Mouse (Mus musculus): Measurements from ENCODE around the gene 2810006K23Rik. TPM values are rescaled to one million over a fixed set of nuclear protein-coding genes. Genes with fewer than 3 reads are reported as not detected.

2810006K23Rik gene
- polyA plus RNA-seq, 1 experiment from 2014 or later: 22.9 TPM

GRCm38 (mm10) chr5:124364173-124364918, 36.5 kb downstream of the 2810006K23Rik start:
- WGBS: 89% methylated on average over 6 of the region's 6 CpGs
- no peak overlapping the region for H3K27ac ChIP-seq
- no peaks in the 10 kb centered on the region for H3K9me3 ChIP-seq
- no peaks in the 10 kb centered on the region for H3K4me1 ChIP-seq
- no peaks in the 10 kb centered on the region for H3K27me3 ChIP-seq (replicated peaks)
- no peak for ATAC-seq (ENCODE audit: low FRiP score, low read depth)
- no peak overlapping the region for H3K9ac ChIP-seq
- H3K4me3 ChIP-seq: no peak overlapping the region
- peaks cover 10% of the 10 kb centered on the region for H3K36me3 ChIP-seq
- H3K4me2 ChIP-seq (replicated peaks): no peak overlapping the region

GRCm38 (mm10) chr5:124365754-124366153, 37.9 kb downstream of the 2810006K23Rik start:
- no peaks in the 10 kb centered on the region for H3K9me3 ChIP-seq
- 87% methylated on average over 2 of the region's 2 CpGs for WGBS
- no peak for ATAC-seq (ENCODE audit: low FRiP score, low read depth)
- H3K4me3 ChIP-seq: no peak overlapping the region
- H3K27me3 ChIP-seq (replicated peaks): no peaks in the 10 kb centered on the region
- peaks cover 22% of the 10 kb centered on the region for H3K36me3 ChIP-seq
- H3K4me2 ChIP-seq (replicated peaks): no peak overlapping the region
- H3K4me1 ChIP-seq: no peaks in the 10 kb centered on the region
- H3K9ac ChIP-seq: no peak overlapping the region
- no peak overlapping the region for H3K27ac ChIP-seq

- no peak overlapping the region for H3K4me2 ChIP-seq (replicated peaks)
- 95% methylated on average over 3 of the region's 3 CpGs for whole genome bisulfite sequencing
- peaks cover 31% of the 10 kb centered on the region for H3K36me3 ChIP-seq
- no peak for ATAC-seq (ENCODE audit: low FRiP score, low read depth)
- H3K4me3 ChIP-seq: no peak overlapping the region
- no peak overlapping the region for H3K9ac ChIP-seq
- no peak overlapping the region for H3K27ac ChIP-seq
- no peaks in the 10 kb centered on the region for H3K27me3 ChIP-seq (replicated peaks)
- no peaks in the 10 kb centered on the region for H3K9me3 ChIP-seq
- H3K4me1 ChIP-seq: no peaks in the 10 kb centered on the region
Observed at GRCm38 (mm10) chr5:124366721-124367120, 38.8 kb downstream of the 2810006K23Rik start.

GRCm38 (mm10) chr5:124374298-124374697, 46.4 kb downstream of the 2810006K23Rik start:
- no peak for ATAC-seq (ENCODE audit: low FRiP score, low read depth)
- H3K4me3 ChIP-seq: no peak overlapping the region
- H3K36me3 ChIP-seq: peaks cover 81% of the 10 kb centered on the region
- 96% methylated on average over 7 of the region's 7 CpGs for WGBS
- no peaks in the 10 kb centered on the region for H3K9me3 ChIP-seq
- H3K9ac ChIP-seq: no peak overlapping the region
- H3K27me3 ChIP-seq (replicated peaks): no peaks in the 10 kb centered on the region
- H3K27ac ChIP-seq: no peak overlapping the region
- no peaks in the 10 kb centered on the region for H3K4me1 ChIP-seq
- H3K4me2 ChIP-seq (replicated peaks): no peak overlapping the region

- H3K27me3 ChIP-seq (replicated peaks): no peaks in the 10 kb centered on the region
- WGBS: 97% methylated on average over 1 of the region's 1 CpGs
- H3K4me3 ChIP-seq: no peak overlapping the region
- H3K9me3 ChIP-seq: no peaks in the 10 kb centered on the region
- H3K36me3 ChIP-seq: peaks cover 71% of the 10 kb centered on the region
- H3K4me2 ChIP-seq (replicated peaks): no peak overlapping the region
- H3K27ac ChIP-seq: no peak overlapping the region
- ATAC-seq (ENCODE audit: low FRiP score, low read depth): no peak
- H3K4me1 ChIP-seq: no peaks in the 10 kb centered on the region
- no peak overlapping the region for H3K9ac ChIP-seq
Observed at GRCm38 (mm10) chr5:124376401-124376800, 48.5 kb downstream of the 2810006K23Rik start.

GRCm38 (mm10) chr5:124377149-124377548, 49.3 kb downstream of the 2810006K23Rik start:
- Histone ChIP-seq H3K9ac (no peak overlapping the region), H3K27me3 (replicated peaks) (no peaks in the 10 kb centered on the region), H3K36me3 (peaks cover 70% of the 10 kb centered on the region), H3K9me3 (no peaks in the 10 kb centered on the region), H3K4me1 (no peaks in the 10 kb centered on the region), H3K27ac (no peak overlapping the region), H3K4me3 (no peak overlapping the region), H3K4me2 (replicated peaks) (no peak overlapping the region)
- 92% methylated on average over 4 of the region's 4 CpGs for WGBS
- ATAC-seq (ENCODE audit: low FRiP score, low read depth): no peak

GRCm38 (mm10) chr5:124380121-124380520, 52.2 kb downstream of the 2810006K23Rik start:
- Histone ChIP-seq H3K9me3 (no peaks in the 10 kb centered on the region), H3K27me3 (replicated peaks) (no peaks in the 10 kb centered on the region), H3K36me3 (peaks cover 77% of the 10 kb centered on the region), H3K4me3 (no peak overlapping the region), H3K9ac (no peak overlapping the region), H3K27ac (no peak overlapping the region), H3K4me2 (replicated peaks) (no peak overlapping the region), H3K4me1 (no peaks in the 10 kb centered on the region)
- ATAC-seq (ENCODE audit: low FRiP score, low read depth): no peak
- 98% methylated on average over 1 of the region's 1 CpGs for WGBS

- Histone ChIP-seq H3K27ac (no peak overlapping the region), H3K4me2 (replicated peaks) (no peak overlapping the region), H3K4me3 (no peak overlapping the region), H3K27me3 (replicated peaks) (no peaks in the 10 kb centered on the region), H3K4me1 (no peaks in the 10 kb centered on the region), H3K36me3 (peaks cover 88% of the 10 kb centered on the region), H3K9ac (no peak overlapping the region), H3K9me3 (no peaks in the 10 kb centered on the region)
- WGBS: 81% methylated on average over 5 of the region's 5 CpGs
- no peak for ATAC-seq (ENCODE audit: low FRiP score, low read depth)
Observed at GRCm38 (mm10) chr5:124387932-124388331, 60.0 kb downstream of the 2810006K23Rik start.

Other genes with a start within 250 kb of the 2810006K23Rik start
- gene Abcb9, start 232.3 kb upstream of the 2810006K23Rik start, polyA plus RNA-seq (2016; fragmentation: Nextera tagmentation; extraction: Ambion mirVana): 4.1 and 4.7 TPM in 2 replicates
- 28.1 and 28.8 TPM in 2 replicates for gene Ogfod2, start 215.8 kb upstream of the 2810006K23Rik start, polyA plus RNA-seq (2016; fragmentation: Nextera tagmentation; extraction: Ambion mirVana)
- 93.1 and 98.9 TPM in 2 replicates for gene Arl6ip4, start 212.0 kb upstream of the 2810006K23Rik start, polyA plus RNA-seq (2016; fragmentation: Nextera tagmentation; extraction: Ambion mirVana)
- gene Pitpnm2, start 78.3 kb upstream of the 2810006K23Rik start, polyA plus RNA-seq (2016; fragmentation: Nextera tagmentation; extraction: Ambion mirVana): 6.3 and 7.4 TPM in 2 replicates
- gene Mphosph9, start 117 bp upstream of the 2810006K23Rik start, polyA plus RNA-seq (2016; fragmentation: Nextera tagmentation; extraction: Ambion mirVana): 17.9 and 18.8 TPM in 2 replicates
- 293 and 314 TPM in 2 replicates for gene Cdk2ap1, start 35.0 kb downstream of the 2810006K23Rik start, polyA plus RNA-seq (2016; fragmentation: Nextera tagmentation; extraction: Ambion mirVana)
- 108 and 119 TPM in 2 replicates for gene Sbno1, start 97.9 kb downstream of the 2810006K23Rik start, polyA plus RNA-seq (2016; fragmentation: Nextera tagmentation; extraction: Ambion mirVana)
- gene Kmt5a, start 111.8 kb downstream of the 2810006K23Rik start, polyA plus RNA-seq (2016; fragmentation: Nextera tagmentation; extraction: Ambion mirVana): 67.2 and 81.3 TPM in 2 replicates
- 18.4 and 18.9 TPM in 2 replicates for gene Rilpl2, start 150.3 kb downstream of the 2810006K23Rik start, polyA plus RNA-seq (2016; fragmentation: Nextera tagmentation; extraction: Ambion mirVana)
- gene Snrnp35, start 155.0 kb downstream of the 2810006K23Rik start, polyA plus RNA-seq (2016; fragmentation: Nextera tagmentation; extraction: Ambion mirVana): 29.5 and 29.6 TPM in 2 replicates
- gene Rilpl1, start 203.3 kb downstream of the 2810006K23Rik start, polyA plus RNA-seq (2016; fragmentation: Nextera tagmentation; extraction: Ambion mirVana): 18.1 and 19.8 TPM in 2 replicates
- gene Tmed2, start 212.6 kb downstream of the 2810006K23Rik start, polyA plus RNA-seq (2016; fragmentation: Nextera tagmentation; extraction: Ambion mirVana): 389 and 400 TPM in 2 replicates
- 21.9 and 22.0 TPM in 2 replicates for gene Ddx55, start 224.8 kb downstream of the 2810006K23Rik start, polyA plus RNA-seq (2016; fragmentation: Nextera tagmentation; extraction: Ambion mirVana)